Mouse (Mus musculus) kidney, embryonic 15.5 days (tissue): ENCODE measurements around the gene Neurl1b. TPM values are rescaled to one million over a fixed set of nuclear protein-coding genes. Genes with fewer than 3 reads are reported as not detected.

Source experiments
- ATAC-seq: fragments of 200-750 bp; cut with Nextera tagmentation; replicated peaks from 2 replicates; pipeline ENCODE4 v1.8.0; 2017; ENCODE audit warnings: moderate TSS enrichment; ENCODE audit not compliant: low FRiP score
- H3K27ac ChIP-seq: fragments of 300-500 bp; sonication (generic); 2 replicates; pipeline ENCODE4 v1.5.1; 2015; ENCODE audit warnings: mild to moderate bottlenecking, inconsistent platforms
- H3K27me3 ChIP-seq: fragments of 300-500 bp; sonication (generic); 2 replicates; pipeline ENCODE4 v1.6.1; 2015; ENCODE audit warnings: inconsistent platforms
- H3K36me3 ChIP-seq: fragments of 300-500 bp; sonication (generic); 2 replicates; pipeline ENCODE4 v1.6.1; 2015; ENCODE audit warnings: inconsistent platforms
- H3K4me1 ChIP-seq: fragments of 300-500 bp; sonication (generic); 2 replicates; pipeline ENCODE4 v1.6.1; 2015; ENCODE audit warnings: inconsistent platforms
- H3K4me2 ChIP-seq: fragments of 300-500 bp; sonication (generic); 2 replicates; pipeline ENCODE4 v1.6.1; 2015; ENCODE audit warnings: moderate library complexity, mild to moderate bottlenecking, inconsistent platforms
- H3K4me3 ChIP-seq: fragments of 300-500 bp; sonication (generic); replicated peaks from 2 replicates; pipeline ENCODE4 v1.5.1; 2015; ENCODE audit warnings: mild to moderate bottlenecking, inconsistent platforms
- H3K9ac ChIP-seq: fragments of 300-500 bp; sonication (generic); 2 replicates; pipeline ENCODE4 v1.6.1; 2015; ENCODE audit warnings: mild to moderate bottlenecking, inconsistent platforms
- H3K9me3 ChIP-seq: fragments of 300-500 bp; sonication (generic); replicated peaks from 2 replicates; pipeline ENCODE4 v1.6.1; 2016; ENCODE audit warnings: inconsistent platforms
- WGBS: fragments of 180-500 bp; shearing (Covaris S2); methylation state at CpG from one replicate; pipeline ENCODE4 v1.1.7; 2015; ENCODE audit warnings: mixed read lengths; 5-methylcytosine and 5-hydroxymethylcytosine counted together
- polyA plus RNA-seq: library from polyadenylated mRNA; unstranded; fragments of >200 nt; fragmentation: Nextera tagmentation; extraction: Ambion mirVana; gene quantifications from 2 replicates; pipeline ENCODE4 v1.2.1, GENCODE M21; 2015

The Neurl1b gene
- polyA plus RNA-seq, 1 experiment from 2014 or later, result 1.7 TPM

- Histone ChIP-seq H3K4me1 (peaks cover 34% of the 10 kb centered on the region), H3K27me3 (peaks cover 30% of the 10 kb centered on the region), H3K4me2 (no peak overlapping the region), H3K36me3 (no peaks in the 10 kb centered on the region), H3K4me3 (no peak overlapping the region), H3K9me3 (no peaks in the 10 kb centered on the region), H3K9ac (no peak overlapping the region), H3K27ac (no peak overlapping the region)
- 75% methylated on average over 5 of the region's 5 CpGs for WGBS
- ATAC-seq, result no peak
Observed at GRCm38 (mm10) chr17:26412967-26413366, 1.7 kb upstream of the Neurl1b start.

- H3K4me3 ChIP-seq, result peak overlapping the region; percentile 72
- ATAC-seq, result no peak; the same call in 1 of the 2 replicates
- 2% methylated on average over 5 of the region's 5 CpGs for WGBS
- H3K9ac ChIP-seq, result peak overlapping the region; percentile 70
- 0 out of 2 replicates have a peak overlapping the region, but pooled peaks have one; percentile 13 for H3K27ac ChIP-seq
- peaks cover 30% of the 10 kb centered on the region for H3K27me3 ChIP-seq
- H3K4me1 ChIP-seq, result peaks cover 40% of the 10 kb centered on the region
- no peaks in the 10 kb centered on the region for H3K36me3 ChIP-seq
- H3K9me3 ChIP-seq, result no peaks in the 10 kb centered on the region
- peak overlapping the region; percentile 79 for H3K4me2 ChIP-seq
Observed at GRCm38 (mm10) chr17:26414184-26414522, 476 bp upstream of the Neurl1b start.

GRCm38 (mm10) chr17:26415355-26415865 is 781 bp downstream of the Neurl1b start:
- Histone ChIP-seq H3K4me3 (peak overlapping the region; percentile 72), H3K4me1 (peaks cover 46% of the 10 kb centered on the region), H3K4me2 (peak overlapping the region; percentile 79), H3K27me3 (peaks cover 30% of the 10 kb centered on the region), H3K9ac (peak overlapping the region; percentile 70), H3K36me3 (no peaks in the 10 kb centered on the region), H3K9me3 (no peaks in the 10 kb centered on the region), H3K27ac (no peak overlapping the region)
- 2% methylated on average over 27 of the region's 27 CpGs for WGBS
- ATAC-seq, result no peak

- Histone ChIP-seq H3K27ac (no peak overlapping the region), H3K27me3 (peaks cover 28% of the 10 kb centered on the region), H3K9me3 (no peaks in the 10 kb centered on the region), H3K4me3 (peak overlapping the region; percentile 72), H3K4me1 (peaks cover 53% of the 10 kb centered on the region), H3K9ac (no peak overlapping the region), H3K4me2 (peak overlapping the region; percentile 79), H3K36me3 (no peaks in the 10 kb centered on the region)
- no peak for ATAC-seq
- 52% methylated on average over 3 of the region's 3 CpGs for WGBS
Observed at GRCm38 (mm10) chr17:26416141-26416540, 1.5 kb downstream of the Neurl1b start.

GRCm38 (mm10) chr17:26417770-26418421 is 3.3 kb downstream of the Neurl1b start:
- WGBS, result 82% methylated on average over 6 of the region's 6 CpGs
- Histone ChIP-seq H3K36me3 (no peaks in the 10 kb centered on the region), H3K27ac (no peak overlapping the region), H3K4me3 (no peak overlapping the region), H3K27me3 (peaks cover 12% of the 10 kb centered on the region), H3K9ac (no peak overlapping the region), H3K4me1 (peaks cover 68% of the 10 kb centered on the region), H3K4me2 (no peak overlapping the region; the same call in 1 of the 2 replicates), H3K9me3 (no peaks in the 10 kb centered on the region)
- ATAC-seq, result no peak

- H3K4me1 ChIP-seq, result peaks cover 72% of the 10 kb centered on the region
- H3K4me2 ChIP-seq, result no peak overlapping the region
- no peaks in the 10 kb centered on the region for H3K9me3 ChIP-seq
- H3K36me3 ChIP-seq, result no peaks in the 10 kb centered on the region
- H3K27me3 ChIP-seq, result no peaks in the 10 kb centered on the region
- no peak overlapping the region for H3K4me3 ChIP-seq
- no peak for ATAC-seq
- H3K9ac ChIP-seq, result no peak overlapping the region
- peak overlapping the region; percentile 66; the same call in 1 of the 2 replicates for H3K27ac ChIP-seq
- 77% methylated on average over 7 of the region's 7 CpGs for WGBS
Observed at GRCm38 (mm10) chr17:26420491-26421247, 6.0 kb downstream of the Neurl1b start.

GRCm38 (mm10) chr17:26421561-26421960 is 6.9 kb downstream of the Neurl1b start:
- H3K9ac ChIP-seq, result no peak overlapping the region
- no peaks in the 10 kb centered on the region for H3K36me3 ChIP-seq
- no peaks in the 10 kb centered on the region for H3K27me3 ChIP-seq
- ATAC-seq, result no peak
- peak overlapping the region; percentile 66 for H3K27ac ChIP-seq
- peaks cover 65% of the 10 kb centered on the region for H3K4me1 ChIP-seq
- WGBS, result 49% methylated on average over 3 of the region's 3 CpGs
- H3K4me2 ChIP-seq, result no peak overlapping the region
- H3K4me3 ChIP-seq, result no peak overlapping the region
- H3K9me3 ChIP-seq, result no peaks in the 10 kb centered on the region

- Histone ChIP-seq H3K4me1 (peaks cover 60% of the 10 kb centered on the region), H3K9ac (no peak overlapping the region), H3K36me3 (no peaks in the 10 kb centered on the region), H3K9me3 (no peaks in the 10 kb centered on the region), H3K27ac (peak overlapping the region; percentile 66), H3K27me3 (no peaks in the 10 kb centered on the region), H3K4me2 (no peak overlapping the region), H3K4me3 (no peak overlapping the region)
- ATAC-seq, result peak; percentile 64
- WGBS, result 71% methylated on average over 6 of the region's 6 CpGs
Observed at GRCm38 (mm10) chr17:26422390-26422789, 7.8 kb downstream of the Neurl1b start.

GRCm38 (mm10) chr17:26423967-26424641 is 9.5 kb downstream of the Neurl1b start:
- Histone ChIP-seq H3K27me3 (no peaks in the 10 kb centered on the region), H3K27ac (peak overlapping the region; percentile 68), H3K4me2 (no peak overlapping the region), H3K4me1 (peaks cover 51% of the 10 kb centered on the region), H3K36me3 (no peaks in the 10 kb centered on the region), H3K9ac (0 out of 2 replicates have a peak overlapping the region, but pooled peaks have one; percentile 1), H3K4me3 (no peak overlapping the region), H3K9me3 (no peaks in the 10 kb centered on the region)
- 43% methylated on average over 11 of the region's 11 CpGs for WGBS
- ATAC-seq, result no peak

- Histone ChIP-seq H3K9me3 (no peaks in the 10 kb centered on the region), H3K27me3 (no peaks in the 10 kb centered on the region), H3K9ac (no peak overlapping the region), H3K27ac (peak overlapping the region; percentile 68), H3K4me2 (no peak overlapping the region), H3K4me1 (peaks cover 50% of the 10 kb centered on the region), H3K36me3 (no peaks in the 10 kb centered on the region), H3K4me3 (no peak overlapping the region)
- WGBS, result 61% methylated on average over 13 of the region's 13 CpGs
- no peak for ATAC-seq
Observed at GRCm38 (mm10) chr17:26424973-26425735, 10.5 kb downstream of the Neurl1b start.

- no peak; the same call in 1 of the 2 replicates for ATAC-seq
- Histone ChIP-seq H3K27me3 (peaks cover 19% of the 10 kb centered on the region), H3K9ac (no peak overlapping the region), H3K4me1 (peaks cover 32% of the 10 kb centered on the region), H3K4me3 (no peak overlapping the region), H3K4me2 (no peak overlapping the region), H3K9me3 (no peaks in the 10 kb centered on the region), H3K36me3 (peaks cover 20% of the 10 kb centered on the region; the same call in 1 of the 2 replicates), H3K27ac (peak overlapping the region; percentile 5; the same call in 1 of the 2 replicates)
- 49% methylated on average over 11 of the region's 11 CpGs for WGBS
Observed at GRCm38 (mm10) chr17:26433295-26433694, 18.7 kb downstream of the Neurl1b start.
